In the genomic region with DNA sequence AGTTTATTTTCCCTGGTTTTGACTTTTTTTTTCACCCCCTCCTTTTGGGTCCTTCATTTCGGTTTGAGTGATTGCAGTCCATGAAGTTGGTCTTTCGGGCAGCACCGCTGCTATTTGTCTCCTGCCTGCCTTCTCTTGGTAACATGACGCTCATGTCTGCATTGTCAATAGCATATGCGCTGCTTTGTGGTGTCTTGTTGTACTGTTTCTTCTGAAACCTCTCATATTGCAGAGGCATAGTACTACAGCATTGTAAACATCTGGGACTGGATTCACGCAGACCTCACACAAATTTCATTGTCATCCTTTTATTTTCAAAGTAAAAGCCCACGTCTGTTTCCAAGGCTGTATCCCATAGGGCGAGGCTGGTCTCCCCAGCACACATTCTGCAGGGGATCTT, we compare ENCODE assay signal across 10 mouse cellular contexts. TPM values are rescaled to one million over a fixed set of nuclear protein-coding genes. Genes with fewer than 3 reads are reported as not detected.
DNase-seq lines count a peak whose midpoint lies in the region; ATAC-seq and TF ChIP-seq lines count a peak whose summit lies in the region.
"Had no signal": no experiment of that assay in that cellular context is flagged by ENCODE, and none has a peak within 500 bp of the region (broad histone marks: within the 10 kb centered on the region; RNA-seq: fewer than 3 reads in every experiment).

No protein-coding gene starts in this region.

- 11% methylated on average over 8 of the region's 8 CpGs for WGBS in heart, embryonic 11.5 days (ENCODE audit: insufficient replicate concordance)
- 9% methylated on average over 8 of the region's 8 CpGs for WGBS in forebrain, embryonic 15.5 days
- 7% methylated on average over 8 of the region's 8 CpGs for WGBS in midbrain, embryonic 11.5 days

- H3K9ac ChIP-seq in heart, embryonic 11.5 days (ENCODE audit: low read depth, low read length) = no peak overlapping the region
- no peak overlapping the region for H3K9ac ChIP-seq in forebrain, embryonic 15.5 days (replicated peaks)
- H3K9ac ChIP-seq in midbrain, embryonic 11.5 days (ENCODE audit: low read length) = no peak overlapping the region

- H3K27me3 ChIP-seq in heart, embryonic 11.5 days (ENCODE audit: control insufficient read depth, insufficient read depth, low read length) = peaks cover 12% of the 10 kb centered on the region; the same call in 1 of the 2 replicates
- H3K27me3 ChIP-seq in E14TG2a.4 (ENCODE audit: insufficient read depth, low read length) = peaks cover 31% of the 10 kb centered on the region
- H3K27me3 ChIP-seq in forebrain, embryonic 15.5 days = peaks cover 27% of the 10 kb centered on the region
- H3K27me3 ChIP-seq in midbrain, embryonic 11.5 days (ENCODE audit: control insufficient read depth, insufficient read depth, low read length) = peaks cover 15% of the 10 kb centered on the region

- ATAC-seq in heart, embryonic 11.5 days (replicated peaks; ENCODE audit: insufficient number of reproducible peaks, low FRiP score, low TSS enrichment) = no peak
- no peak for ATAC-seq in forebrain, embryonic 15.5 days (replicated peaks)
- no peak for ATAC-seq in midbrain, embryonic 11.5 days (ENCODE audit: low FRiP score)

- H3K4me1 ChIP-seq in heart, embryonic 11.5 days (ENCODE audit: control insufficient read depth, insufficient read depth, low read length) = 0 out of 2 replicates have a peak, but pooled peaks cover 2% of the 10 kb centered on the region
- H3K4me1 ChIP-seq in E14TG2a.4 (replicated peaks; ENCODE audit: low read depth, low read length) = peaks cover 34% of the 10 kb centered on the region
- peaks cover 30% of the 10 kb centered on the region for H3K4me1 ChIP-seq in forebrain, embryonic 15.5 days
- peaks cover 15% of the 10 kb centered on the region for H3K4me1 ChIP-seq in midbrain, embryonic 11.5 days (ENCODE audit: control insufficient read depth, insufficient read depth, low read length)

- H3K4me2 ChIP-seq in heart, embryonic 11.5 days = peak overlapping the region; percentile 73
- H3K4me2 ChIP-seq in forebrain, embryonic 15.5 days (replicated peaks) = peak overlapping the region; percentile 98
- H3K4me2 ChIP-seq in midbrain, embryonic 11.5 days = peak overlapping the region; percentile 70

- DNase-seq in heart, postnatal 36 days = no peak
- DNase-seq in midbrain, embryonic 11.5 days (ENCODE audit: low spot score, missing footprints) = peak; percentile 87
- DNase-seq in testis, postnatal 10 days (ENCODE audit: low spot score) = no peak
- DNase-seq in gastrocnemius, postnatal 14 days = no peak
- no peak for DNase-seq in thymus, adult 18-20 months
- DNase-seq: adrenal gland, adult 8-10 months had no signal

- TF ChIP-seq CTCF in E14TG2a.4 (conservative IDR thresholded peaks at IDR 0.05; ENCODE audit: low read length) = no peak

- peak overlapping the region; percentile 48 for H3K4me3 ChIP-seq in heart, embryonic 11.5 days (ENCODE audit: low read depth, low read length)
- peak overlapping the region; percentile 67; the same call in 1 of the 2 replicates for H3K4me3 ChIP-seq in E14TG2a.4 (replicated peaks; ENCODE audit: low read length)
- H3K4me3 ChIP-seq in forebrain, embryonic 15.5 days = peak overlapping the region; percentile 62; the same call in 1 of the 2 replicates
- H3K4me3 ChIP-seq in midbrain, embryonic 11.5 days (ENCODE audit: low read depth, low read length) = no peak overlapping the region

- no peaks in the 10 kb centered on the region for H3K9me3 ChIP-seq in heart, embryonic 11.5 days (replicated peaks; ENCODE audit: control insufficient read depth, low read length)
- H3K9me3 ChIP-seq in E14TG2a.4 (ENCODE audit: low read length) = no peaks in the 10 kb centered on the region
- no peaks in the 10 kb centered on the region for H3K9me3 ChIP-seq in forebrain, embryonic 15.5 days
- H3K9me3 ChIP-seq in midbrain, embryonic 11.5 days (ENCODE audit: control insufficient read depth, low read length) = no peaks in the 10 kb centered on the region

- H3K27ac ChIP-seq in heart, embryonic 11.5 days (ENCODE audit: low read depth, low read length) = no peak overlapping the region
- no peak overlapping the region for H3K27ac ChIP-seq in forebrain, embryonic 15.5 days (replicated peaks)
- no peak overlapping the region for H3K27ac ChIP-seq in midbrain, embryonic 11.5 days (ENCODE audit: low read depth, low read length)

- no peaks in the 10 kb centered on the region for H3K36me3 ChIP-seq in heart, embryonic 11.5 days (ENCODE audit: control insufficient read depth, insufficient read depth, low read length)
- H3K36me3 ChIP-seq in E14TG2a.4 (ENCODE audit: insufficient read depth, low read length) = no peaks in the 10 kb centered on the region
- no peaks in the 10 kb centered on the region for H3K36me3 ChIP-seq in forebrain, embryonic 15.5 days
- no peaks in the 10 kb centered on the region for H3K36me3 ChIP-seq in midbrain, embryonic 11.5 days (ENCODE audit: control insufficient read depth, insufficient read depth, low read length)

- intact Hi-C loops in heart, postnatal 36 days (cut with DNase I) = no loop called here
- intact Hi-C loops in gastrocnemius, postnatal 14 days (cut with DNase I; ENCODE audit: low total_unique reads) = no loop called here

RNA-seq across cellular contexts. Expression of gene Fgf10, which starts 46.7 kb away (rescaled TPM):
- 1.1 TPM in 2 replicates for polyA plus RNA-seq in heart, embryonic 11.5 days (2014; fragmentation: Nextera tagmentation; extraction: Ambion mirVana)
- total RNA-seq in heart, postnatal 36 days (2021) = under 1 TPM; 0.27 to 0.28 TPM
- 0.60 and 0.74 TPM in 2 replicates for polyA plus RNA-seq in forebrain, embryonic 15.5 days (2015; fragmentation: Nextera tagmentation; extraction: Ambion mirVana)
- polyA plus RNA-seq in midbrain, embryonic 11.5 days (2014; fragmentation: Nextera tagmentation; extraction: Ambion mirVana) = 0.54 and 0.55 TPM in 2 replicates
- under 1 TPM; 0.29 to 0.53 TPM for total RNA-seq in gastrocnemius, postnatal 14 days (2021)
- total RNA-seq: liver, adult 2 months had no signal
- polyA plus RNA-seq: liver, adult 2 months had no signal
